In genomic region chr2:103018817-103019494, GRCm38 (mm10) we compare ENCODE assay signal across 8 mouse cellular contexts. TPM values are rescaled to one million over a fixed set of nuclear protein-coding genes. Genes with fewer than 3 reads are reported as not detected.
DNase-seq lines count a peak whose midpoint lies in the region; ATAC-seq and TF ChIP-seq lines count a peak whose summit lies in the region.
"Had no signal": no experiment of that assay in that cellular context is flagged by ENCODE, and none has a peak within 500 bp of the region (broad histone marks: within the 10 kb centered on the region; RNA-seq: fewer than 3 reads in every experiment).

No protein-coding gene starts in this region.

- in situ Hi-C loops in CH12.LX (cut with MboI; ENCODE audit: low pct_ligation_motif_present, low pct_unique_long_range_greater_than_20kb, low sequenced_read_pairs): loop anchor here (5.0 kb wide), 1 partner anchor 337 kb away; no protein-coding TSS in a partner anchor

- H3K79me2 ChIP-seq in CH12.LX (replicated peaks; ENCODE audit: control insufficient read depth, extremely low read depth, insufficient read depth, poor library complexity, severe bottlenecking): no peaks in the 10 kb centered on the region

- H3K9me3 ChIP-seq in hindbrain, embryonic 15.5 days: no peaks in the 10 kb centered on the region
- H3K9me3 ChIP-seq in hindbrain, embryonic 12.5 days (replicated peaks): no peaks in the 10 kb centered on the region
- no peaks in the 10 kb centered on the region for H3K9me3 ChIP-seq in CH12.LX (replicated peaks; ENCODE audit: low read length)

- no peaks in the 10 kb centered on the region for H3K27me3 ChIP-seq in hindbrain, embryonic 15.5 days
- no peaks in the 10 kb centered on the region for H3K27me3 ChIP-seq in hindbrain, embryonic 12.5 days
- H3K27me3 ChIP-seq in CH12.LX (replicated peaks): no peaks in the 10 kb centered on the region

- peak in 1 of 2 experiments; percentile 80; a peak in 2 of 4 replicates for TF ChIP-seq CTCF in CH12.LX (conservative IDR thresholded peaks at IDR 0.05 in 1 of 2, IDR thresholded peaks at IDR 0.05 in 1 of 2; ENCODE audit: low read depth in 2 of 2, low read length in 2 of 2)

- WGBS in hindbrain, embryonic 15.5 days: 71% methylated on average over 9 of the region's 9 CpGs
- 79% methylated on average over 9 of the region's 9 CpGs for WGBS in hindbrain, embryonic 12.5 days

- DNase-seq in CH12.LX (ENCODE audit: extremely low read depth): peak; percentile 59
- peak; percentile 36 for DNase-seq in brain, embryonic 18.5 days (ENCODE audit: low read depth, low spot score)
- DNase-seq in mesoderm, embryonic 11.5 days (ENCODE audit: low read depth, low spot score): peak; percentile 21
- no peak for DNase-seq in ovary, postnatal 14 days (ENCODE audit: low spot score)
- no peak for DNase-seq in left cerebral cortex, postnatal 4 days
- DNase-seq: right cerebral cortex, adult 18-20 months had no signal

- TF ChIP-seq EP300 in CH12.LX (IDR thresholded peaks at IDR 0.05; ENCODE audit: low read length): no peak

- no peak overlapping the region for H3K4me2 ChIP-seq in hindbrain, embryonic 15.5 days
- H3K4me2 ChIP-seq in hindbrain, embryonic 12.5 days (replicated peaks): no peak overlapping the region
- H3K4me2 ChIP-seq in CH12.LX (ENCODE audit: insufficient read depth, low read depth, poor library complexity, severe bottlenecking): no peak overlapping the region

- H3K4me3 ChIP-seq in hindbrain, embryonic 15.5 days: no peak overlapping the region
- H3K4me3 ChIP-seq in hindbrain, embryonic 12.5 days: no peak overlapping the region
- no peak overlapping the region for H3K4me3 ChIP-seq in CH12.LX (replicated peaks in 1 of 3; ENCODE audit: low read depth in 2 of 3, low read length in 2 of 3, poor library complexity in 1 of 3)

- TF ChIP-seq RAD21 in CH12.LX (IDR thresholded peaks at IDR 0.05; ENCODE audit: low read depth, low read length): peak; percentile 96

- no peak overlapping the region for H3K9ac ChIP-seq in hindbrain, embryonic 15.5 days
- H3K9ac ChIP-seq in hindbrain, embryonic 12.5 days: no peak overlapping the region
- no peak overlapping the region for H3K9ac ChIP-seq in CH12.LX (ENCODE audit: insufficient read depth, low read depth)

- no peak overlapping the region for H3K27ac ChIP-seq in hindbrain, embryonic 15.5 days (replicated peaks)
- H3K27ac ChIP-seq in hindbrain, embryonic 12.5 days: no peak overlapping the region
- no peak overlapping the region for H3K27ac ChIP-seq in CH12.LX (ENCODE audit: insufficient read depth, low read depth)

- intact Hi-C loops in left cerebral cortex, postnatal 4 days (cut with DNase I): loop anchor here (5.0 to 10.0 kb wide), 3 partner anchors 277 to 424 kb away; no protein-coding TSS in a partner anchor

- peak; percentile 18; the same call in 1 of the 2 replicates for TF ChIP-seq POLR2A in CH12.LX (IDR thresholded peaks at IDR 0.05; ENCODE audit: low read depth, low read length)

- H3K36me3 ChIP-seq in hindbrain, embryonic 15.5 days: no peaks in the 10 kb centered on the region
- no peaks in the 10 kb centered on the region for H3K36me3 ChIP-seq in hindbrain, embryonic 12.5 days
- H3K36me3 ChIP-seq in CH12.LX (replicated peaks in 1 of 2; ENCODE audit: control insufficient read depth in 1 of 2, insufficient read depth in 1 of 2, low read length in 1 of 2): peaks cover 24 to 43% of the 10 kb centered on the region in 2 experiments

- peak; percentile 70 for ATAC-seq in hindbrain, embryonic 15.5 days (ENCODE audit: low FRiP score, low read depth)
- ATAC-seq in hindbrain, embryonic 12.5 days (ENCODE audit: low FRiP score): no peak

- H3K4me1 ChIP-seq in hindbrain, embryonic 15.5 days (replicated peaks): 0 out of 2 replicates have a peak, but pooled peaks cover 5% of the 10 kb centered on the region
- H3K4me1 ChIP-seq in hindbrain, embryonic 12.5 days: peaks cover 2% of the 10 kb centered on the region; the same call in 1 of the 2 replicates
- peaks cover 11 to 21% of the 10 kb centered on the region in 2 experiments for H3K4me1 ChIP-seq in CH12.LX (ENCODE audit: control insufficient read depth in 1 of 2, insufficient read depth in 2 of 2)

- dilution Hi-C loops in CH12.LX (cut with MboI; ENCODE audit: extremely low pct_ligation_motif_present, extremely low pct_unique_long_range_greater_than_20kb, low sequenced_read_pairs): no loop called here

TF ChIP-seq in CH12.LX, 34 proteins besides CTCF, POLR2A, EP300 and RAD21:
- TF ChIP-seq HCFC1 (IDR thresholded peaks at IDR 0.05; ENCODE audit: low read depth, low read length): no peak
- TF ChIP-seq SMC3 (IDR thresholded peaks at IDR 0.05; ENCODE audit: low read depth, low read length): peak; percentile 89
- TF ChIP-seq MYC (IDR thresholded peaks at IDR 0.05; ENCODE audit: low read depth, low read length): peak; percentile 30; the same call in 1 of the 2 replicates
- no peak for TF ChIP-seq MAFK (IDR thresholded peaks at IDR 0.05; ENCODE audit: insufficient replicate concordance, low read length)
- no peak for TF ChIP-seq ETS1 (conservative IDR thresholded peaks at IDR 0.05; ENCODE audit: low read depth, low read length)
- no peak for TF ChIP-seq GABPA (IDR thresholded peaks at IDR 0.05; ENCODE audit: insufficient replicate concordance, low read depth, low read length)
- TF ChIP-seq PAX5 (IDR thresholded peaks at IDR 0.05; ENCODE audit: low read length): no peak
- 0 out of 2 replicates have a peak, but pooled peaks have one; percentile 40 for TF ChIP-seq POLR2AphosphoS2 (IDR thresholded peaks at IDR 0.05; ENCODE audit: low read depth, low read length)
- TF ChIP-seq ZC3H11A (IDR thresholded peaks at IDR 0.05; ENCODE audit: low read depth, low read length): peak; percentile 91
- no peak for TF ChIP-seq UBTF (IDR thresholded peaks at IDR 0.05; ENCODE audit: low read depth, low read length)
- no peak for TF ChIP-seq SIN3A (IDR thresholded peaks at IDR 0.05; ENCODE audit: low read length)
- peak; percentile 24; the same call in 1 of the 2 replicates for TF ChIP-seq IRF4 (IDR thresholded peaks at IDR 0.05; ENCODE audit: low read depth, low read length)
- TF ChIP-seq BHLHE40 (IDR thresholded peaks at IDR 0.05; ENCODE audit: low read depth, low read length): no peak
- TF ChIP-seq TCF12 (IDR thresholded peaks at IDR 0.05; ENCODE audit: low read depth, low read length): peak; percentile 7; the same call in 1 of the 2 replicates

RNA-seq across cellular contexts. Expression of gene Pdhx, which starts 54.4 kb away (rescaled TPM):
- 67.0 and 68.2 TPM in 2 replicates for polyA plus RNA-seq in hindbrain, embryonic 15.5 days (2015; fragmentation: Nextera tagmentation; extraction: Ambion mirVana)
- 42.4 and 46.4 TPM in 2 replicates for polyA plus RNA-seq in hindbrain, embryonic 12.5 days (2016; fragmentation: Nextera tagmentation; extraction: Ambion mirVana)
- total RNA-seq in CH12.LX (2012; rRNA removed) (66.9 and 78.9 TPM in 2 replicates), CH12.LX (2014; rRNA removed) (131 and 140 TPM in 2 replicates)
- polyA plus RNA-seq in CH12.LX (2012; ENCODE audit: insufficient read length, low read depth): 97.4 and 104 TPM in 2 replicates
- total RNA-seq in left cerebral cortex, postnatal 4 days (2021): 10 to 100 TPM; 55.4 to 56.6 TPM

RNA-seq across cellular contexts. Expression of gene Apip, which starts 54.5 kb away (rescaled TPM):
- 53.1 and 55.0 TPM in 2 replicates for polyA plus RNA-seq in hindbrain, embryonic 15.5 days (2015; fragmentation: Nextera tagmentation; extraction: Ambion mirVana)
- polyA plus RNA-seq in hindbrain, embryonic 12.5 days (2016; fragmentation: Nextera tagmentation; extraction: Ambion mirVana): 58.6 and 59.7 TPM in 2 replicates
- total RNA-seq in CH12.LX (2012; rRNA removed) (111 and 126 TPM in 2 replicates), CH12.LX (2014; rRNA removed) (222 and 233 TPM in 2 replicates)
- 142 and 184 TPM in 2 replicates for polyA plus RNA-seq in CH12.LX (2012; ENCODE audit: insufficient read length, low read depth)
- 10 to 100 TPM; 28.4 to 29.9 TPM for total RNA-seq in left cerebral cortex, postnatal 4 days (2021)

Comparison
In these comparisons a context has a peak if more than half of its experiments do, and no peak if none do; other contexts are left out.
1. DNase-seq: peak in CH12.LX (single experiment), brain, embryonic 18.5 days (single experiment) and mesoderm, embryonic 11.5 days (single experiment); none in ovary, postnatal 14 days (single experiment) and left cerebral cortex, postnatal 4 days (single experiment).